Mouse (Mus musculus): ENCODE results near the gene Ehf.
A peak's percentile ranks its signal among the peaks of the same experiment; 100 is the strongest.

Ehf gene

GRCm38 (mm10) chr2:103303132-103303531 is at the start of gene Ehf:
TSS of gene Ehf (minus strand) at chr2:103303278.
- no peak for DNase-seq (ENCODE audit: low spot score in 2 of 2)

- peak; percentile 73 to 76 for DNase-seq (ENCODE audit: low spot score in 2 of 2)
These were observed 44.4 kb upstream of the Ehf start for GRCm38 (mm10) chr2:103347417-103347891.

- DNase-seq (ENCODE audit: low spot score in 2 of 2): no peak
These were observed 43.7 kb upstream of the Ehf start for GRCm38 (mm10) chr2:103346751-103347289.

GRCm38 (mm10) chr2:103343611-103344010 is 40.5 kb upstream of the Ehf start:
- DNase-seq (ENCODE audit: low spot score in 2 of 2): no peak

- DNase-seq (ENCODE audit: low spot score in 2 of 2): no peak
These were observed 39.0 kb upstream of the Ehf start for GRCm38 (mm10) chr2:103342123-103342522.

GRCm38 (mm10) chr2:103341375-103341971 is 38.4 kb upstream of the Ehf start:
- DNase-seq (ENCODE audit: low spot score in 2 of 2): no peak

- DNase-seq (ENCODE audit: low spot score in 2 of 2): no peak
These were observed 35.6 kb upstream of the Ehf start for GRCm38 (mm10) chr2:103338706-103339105.

- no peak for DNase-seq (ENCODE audit: low spot score in 2 of 2)
These were observed 34.3 kb upstream of the Ehf start for GRCm38 (mm10) chr2:103337370-103337769.

- DNase-seq (ENCODE audit: low spot score in 2 of 2): no peak
These were observed 33.5 kb upstream of the Ehf start for GRCm38 (mm10) chr2:103336621-103337020.

- DNase-seq (ENCODE audit: low spot score in 2 of 2): no peak
These were observed 32.9 kb upstream of the Ehf start for GRCm38 (mm10) chr2:103336000-103336399.

- no peak for DNase-seq (ENCODE audit: low spot score in 2 of 2)
These were observed 28.7 kb upstream of the Ehf start for GRCm38 (mm10) chr2:103331666-103332191.

- no peak for DNase-seq (ENCODE audit: low spot score in 2 of 2)
These were observed 25.7 kb upstream of the Ehf start for GRCm38 (mm10) chr2:103328731-103329130.

GRCm38 (mm10) chr2:103325301-103326048 is 22.4 kb upstream of the Ehf start:
- DNase-seq (ENCODE audit: low spot score in 2 of 2): no peak

GRCm38 (mm10) chr2:103324320-103324719 is 21.2 kb upstream of the Ehf start:
- no peak for DNase-seq (ENCODE audit: low spot score in 2 of 2)

GRCm38 (mm10) chr2:103322171-103322570 is 19.1 kb upstream of the Ehf start:
- DNase-seq (ENCODE audit: low spot score in 2 of 2): no peak

GRCm38 (mm10) chr2:103321638-103322037 is 18.6 kb upstream of the Ehf start:
- DNase-seq (ENCODE audit: low spot score in 2 of 2): no peak

- DNase-seq (ENCODE audit: low spot score in 2 of 2): no peak
These were observed 10.9 kb upstream of the Ehf start for GRCm38 (mm10) chr2:103314002-103314401.

- DNase-seq (ENCODE audit: low spot score in 2 of 2): no peak
These were observed 9.6 kb upstream of the Ehf start for GRCm38 (mm10) chr2:103312640-103313039.

- no peak for DNase-seq (ENCODE audit: low spot score in 2 of 2)
These were observed 7.6 kb upstream of the Ehf start for GRCm38 (mm10) chr2:103310663-103311062.

- DNase-seq (ENCODE audit: low spot score in 2 of 2): no peak
These were observed 3.6 kb upstream of the Ehf start for GRCm38 (mm10) chr2:103306686-103307085.

GRCm38 (mm10) chr2:103302669-103303068 is 409 bp downstream of the Ehf start:
- DNase-seq (ENCODE audit: low spot score in 2 of 2): no peak

- DNase-seq (ENCODE audit: low spot score in 2 of 2): no peak
These were observed 4.2 kb downstream of the Ehf start for GRCm38 (mm10) chr2:103298711-103299463.
